Mouse (Mus musculus) ES-E14 (cell line): ENCODE measurements around the gene Ankrd26. TPM values are rescaled to one million over a fixed set of nuclear protein-coding genes. Genes with fewer than 3 reads are reported as not detected.
"Not testable (repeated sequence)": the region's sequence is repeated elsewhere in the genome, so short reads cannot be mapped to it uniquely, and the experiment has no call there.

Experiments
- DNase-seq: peaks from one replicate; pipeline ENCODE4 v3.0.0-alpha.2; 2013; ENCODE audit warnings: low read depth, low spot score
- H3K27ac ChIP-seq: 2 replicates; pipeline ENCODE4 v1.5.1; 2012; ENCODE audit warnings: low read depth, mild to moderate bottlenecking, low read length, moderate library complexity, mixed read lengths; ENCODE audit not compliant: poor library complexity, insufficient read depth, severe bottlenecking
- H3K36me3 ChIP-seq: 2 replicates; pipeline ENCODE4 v1.6.1; 2012; ENCODE audit warnings: mild to moderate bottlenecking, low read length, moderate library complexity, mixed read lengths; ENCODE audit not compliant: control insufficient read depth, poor library complexity, insufficient read depth, severe bottlenecking
- H3K4me1 ChIP-seq, 2 experiments: fragments of 150-350 bp in 1 of 2; sonication (generic) in 1 of 2; 2 replicates each; pipeline ENCODE4 v1.6.1; 2012; ENCODE audit warnings: low read length in 2 of 2, mild to moderate bottlenecking in 1 of 2, mixed read lengths in 1 of 2; ENCODE audit not compliant: control insufficient read depth in 2 of 2, insufficient read depth in 2 of 2, poor library complexity in 1 of 2
- H3K4me3 ChIP-seq, 2 experiments: fragments of 150-350 bp in 1 of 2; sonication (generic) in 1 of 2; 2 replicates each; pipeline ENCODE4 v1.5.1; 2012; ENCODE audit warnings: low read length in 2 of 2, low read depth in 1 of 2, mild to moderate bottlenecking in 1 of 2, mixed read lengths in 1 of 2; ENCODE audit not compliant: insufficient read depth in 1 of 2, poor library complexity in 1 of 2, severe bottlenecking in 1 of 2
- H3K9ac ChIP-seq: 2 replicates; pipeline ENCODE4 v1.6.1; 2012; ENCODE audit warnings: low read depth, mild to moderate bottlenecking, low read length, mixed read lengths; ENCODE audit not compliant: poor library complexity, insufficient read depth, severe bottlenecking
- H3K9me3 ChIP-seq: fragments of 150-350 bp; sonication (generic); 2 replicates; pipeline ENCODE4 v1.6.1; 2012; ENCODE audit warnings: low read depth, mild to moderate bottlenecking, low read length; ENCODE audit not compliant: control insufficient read depth, insufficient read depth
- CHD2 ChIP-seq: IDR thresholded peaks from 2 replicates; pipeline ENCODE4 v1.6.1; 2014; ENCODE audit warnings: mild to moderate bottlenecking, low read depth, low read length, inconsistent platforms
- HCFC1 ChIP-seq: IDR thresholded peaks from 2 replicates; pipeline ENCODE4 v1.6.1; 2012; ENCODE audit warnings: low read length, inconsistent platforms, borderline replicate concordance; ENCODE audit not compliant: insufficient read depth
- MAFK ChIP-seq: IDR thresholded peaks from 2 replicates; pipeline ENCODE4 v1.6.1; 2014; ENCODE audit warnings: mild to moderate bottlenecking, low read depth, low read length, inconsistent platforms; ENCODE audit not compliant: insufficient read depth
- ZC3H11A ChIP-seq: IDR thresholded peaks from 2 replicates; pipeline ENCODE4 v1.6.1; 2012; ENCODE audit warnings: low read depth, mild to moderate bottlenecking, inconsistent platforms, low read length, borderline replicate concordance
- ZNF384 ChIP-seq: IDR thresholded peaks from 2 replicates; pipeline ENCODE4 v1.6.1; 2012; ENCODE audit warnings: low read depth, low read length, inconsistent platforms
- in situ Hi-C, 2 experiments: fragments of 600-800 bp; cut with MboI; formaldehyde crosslinking; loops; one replicate each; pipeline ENCODE4 v1.15.1; 2025; ENCODE audit warnings: low sequenced_read_pairs in 2 of 2, inconsistent platforms in 1 of 2; ENCODE audit not compliant: unreplicated experiment in 2 of 2
- total RNA-seq: library from RNA; depleted of rRNA; stranded (reverse); fragments of 300-350 nt; gene quantifications from 2 replicates; pipeline ENCODE4 v1.2.3, GENCODE M21; 2012

Gene Ankrd26
- total RNA-seq, 1 experiment, result 15.4 TPM

GRCm38 (mm10) chr6:118574351-118574750 is 12.3 kb upstream of the Ankrd26 start:
- Histone ChIP-seq H3K9me3 (no peaks in the 10 kb centered on the region), H3K4me3 (no peak overlapping the region), H3K9ac (no peak overlapping the region), H3K4me1 (no peaks in the 10 kb centered on the region), H3K27ac (no peak overlapping the region), H3K36me3 (no peaks in the 10 kb centered on the region)
- no peak for DNase-seq
- TF ChIP-seq HCFC1 (no peak), MAFK (no peak), ZC3H11A (no peak), CHD2 (no peak), ZNF384 (no peak)
- in situ Hi-C loops, result no loop called here

- Histone ChIP-seq H3K9ac (no peak overlapping the region), H3K36me3 (no peaks in the 10 kb centered on the region), H3K27ac (no peak overlapping the region), H3K9me3 (no peaks in the 10 kb centered on the region), H3K4me3 (no peak overlapping the region), H3K4me1 (no peaks in the 10 kb centered on the region)
- in situ Hi-C loops, result no loop called here
- TF ChIP-seq HCFC1 (no peak), MAFK (no peak), ZNF384 (no peak), CHD2 (no peak), ZC3H11A (no peak)
- no peak for DNase-seq
Observed at GRCm38 (mm10) chr6:118567816-118568215, 5.8 kb upstream of the Ankrd26 start.

GRCm38 (mm10) chr6:118561225-118561624 is 801 bp downstream of the Ankrd26 start:
- Histone ChIP-seq H3K9ac (peak overlapping the region; percentile 80; the same call in 1 of the 2 replicates), H3K27ac (no peak overlapping the region), H3K9me3 (no peaks in the 10 kb centered on the region), H3K4me3 (peak overlapping the region; percentile 73 to 81), H3K36me3 (no peaks in the 10 kb centered on the region; the same call in none of the 2 replicates), H3K4me1 (peaks cover 0 to 5% of the 10 kb centered on the region in 2 experiments; a peak in 1 of 4 replicates)
- DNase-seq, result no peak
- in situ Hi-C loops, result no loop called here
- TF ChIP-seq CHD2, result no peak
- TF ChIP-seq MAFK, result no peak
- no peak for TF ChIP-seq ZNF384
- TF ChIP-seq ZC3H11A, result no peak
- TF ChIP-seq HCFC1, result no peak

GRCm38 (mm10) chr6:118538627-118539026 is 23.4 kb downstream of the Ankrd26 start:
- TF ChIP-seq MAFK, result no peak
- TF ChIP-seq ZNF384, result no peak
- no peak for TF ChIP-seq CHD2
- no peak for TF ChIP-seq ZC3H11A
- no peak for TF ChIP-seq HCFC1
- Histone ChIP-seq H3K27ac (no peak overlapping the region), H3K9ac (no peak overlapping the region), H3K36me3 (no peaks in the 10 kb centered on the region; the same call in none of the 2 replicates), H3K4me1 (no peaks in the 10 kb centered on the region), H3K9me3 (no peaks in the 10 kb centered on the region), H3K4me3 (no peak overlapping the region)
- no peak for DNase-seq
- in situ Hi-C loops, result no loop called here

- H3K9ac ChIP-seq, H3K4me1 ChIP-seq, H3K9me3 ChIP-seq, DNase-seq, H3K36me3 ChIP-seq, in situ Hi-C loops, H3K4me3 ChIP-seq, H3K27ac ChIP-seq: not testable (repeated sequence)
Observed at GRCm38 (mm10) chr6:118537201-118537600, 24.8 kb downstream of the Ankrd26 start.
